Mouse (Mus musculus) stomach, postnatal 0 days (tissue): ENCODE data around the gene Hfe.

ENCODE experiments used
- CTCF ChIP-seq: IDR thresholded peaks from 2 replicates; pipeline ENCODE4 v1.5.1; 2016; ENCODE audit warnings: antibody characterized with exemption, low read depth, mild to moderate bottlenecking, moderate library complexity
- EP300 ChIP-seq: optimal IDR thresholded peaks from 2 replicates; pipeline ENCODE3; 2016; ENCODE audit warnings: antibody characterized with exemption

GRCm38 (mm10) chr13:23698996-23699395, 11.7 kb downstream of the Hfe start:
- TF ChIP-seq CTCF, result no peak
- TF ChIP-seq EP300, result no peak
